Mouse (Mus musculus) olfactory bulb, adult 2 months (tissue): ENCODE measurements at regions not wholly inside any gene's neighbourhood (a gene's known extent, or its start where the extent isn't known, plus 50 kb on each side); places are given as distances from the start of the nearest gene placed in this dataset.

Source experiments
- CTCF ChIP-seq: fragments of 200-500 bp; IDR thresholded peaks from 2 replicates; pipeline ENCODE4 v1.5.1; 2012; ENCODE audit warnings: low read depth, mild to moderate bottlenecking, low read length, moderate library complexity; ENCODE audit not compliant: insufficient read depth
- POLR2A ChIP-seq: fragments of 200-500 bp; IDR thresholded peaks from 2 replicates; pipeline ENCODE4 v1.6.1; 2012; ENCODE audit warnings: mild to moderate bottlenecking, low read depth, low read length, moderate library complexity; ENCODE audit not compliant: insufficient read depth

DNA sequence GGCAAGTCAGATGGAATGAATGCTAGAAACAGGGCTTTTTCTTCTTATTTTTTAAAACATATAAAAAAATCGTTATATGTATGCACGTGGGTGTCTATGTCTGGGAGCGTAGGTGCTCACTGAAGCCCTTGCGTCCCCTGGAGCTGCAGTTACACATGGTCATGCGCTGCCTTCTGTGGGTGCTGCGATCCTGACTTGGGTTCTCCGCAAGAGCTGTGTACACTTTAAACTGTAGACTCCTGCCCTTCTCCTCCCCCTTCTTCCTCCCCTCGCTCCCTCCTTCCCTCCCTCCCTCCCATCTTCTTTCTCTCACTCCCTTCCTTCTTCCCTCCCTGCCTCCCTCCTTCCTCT, 56.0 kb upstream of the Ahctf1 start:
- TF ChIP-seq CTCF (no peak), POLR2A (no peak)
